13 mouse cellular contexts compared by ENCODE assay signal in the genomic region with DNA sequence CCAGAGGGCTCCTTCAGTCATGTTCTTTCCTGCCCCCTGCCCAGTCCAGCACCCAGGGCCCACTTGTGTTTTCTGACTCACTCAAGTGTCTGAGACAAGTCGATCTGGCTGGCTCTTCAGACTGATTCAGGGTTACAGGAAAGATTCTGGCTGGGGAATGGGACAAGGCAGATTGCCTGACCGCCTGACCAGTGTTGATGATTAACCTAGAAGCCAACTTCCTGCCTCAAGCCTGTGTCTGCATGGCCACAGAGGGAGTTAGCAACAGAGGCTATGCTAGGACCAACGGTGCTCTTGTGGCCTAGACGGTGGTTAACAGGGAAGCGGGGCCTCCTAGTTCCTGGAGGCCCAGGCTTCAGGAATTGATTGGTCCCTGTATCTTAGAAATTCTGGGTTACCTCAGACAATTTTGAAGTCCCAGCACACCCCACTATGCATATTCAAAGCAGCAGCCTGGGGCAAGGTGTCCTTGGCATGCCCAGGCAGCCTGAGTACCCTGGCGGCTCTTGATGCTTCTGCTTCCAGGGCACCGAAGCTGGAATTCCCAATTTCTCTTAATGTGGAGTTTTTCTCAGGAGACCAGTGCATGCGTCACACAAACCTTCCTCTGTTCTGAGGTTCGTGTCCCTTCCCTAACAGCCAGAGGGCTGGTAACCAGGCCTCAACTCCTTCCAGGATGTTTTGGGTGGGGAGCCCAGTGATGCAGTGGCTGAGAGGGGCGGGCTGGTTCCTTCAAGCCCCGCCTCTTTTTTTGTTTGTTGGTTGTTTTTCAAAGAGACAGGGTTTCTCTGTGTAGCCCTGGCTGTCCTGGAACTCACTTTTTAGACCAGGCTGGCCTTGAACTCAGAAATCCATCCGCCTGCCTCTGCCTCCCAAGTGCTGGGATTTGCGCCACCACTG. TPM values are rescaled to one million over a fixed set of nuclear protein-coding genes. Genes with fewer than 3 reads are reported as not detected.
A peak's percentile ranks its signal among the peaks of the same experiment; 100 is the strongest.
DNase-seq lines count a peak whose midpoint lies in the region; ATAC-seq and TF ChIP-seq lines count a peak whose summit lies in the region.
"Had no signal": no experiment of that assay in that cellular context is flagged by ENCODE, and none has a peak within 500 bp of the region (broad histone marks: within the 10 kb centered on the region; RNA-seq: fewer than 3 reads in every experiment).

No protein-coding gene starts in this region.

- H3K36me3 ChIP-seq in hindbrain, embryonic 12.5 days: peaks cover 52% of the 10 kb centered on the region
- H3K36me3 ChIP-seq in hindbrain, embryonic 14.5 days (replicated peaks; ENCODE audit: control insufficient read depth, insufficient read depth): peaks cover 50% of the 10 kb centered on the region
- peaks cover 40% of the 10 kb centered on the region for H3K36me3 ChIP-seq in intestine, postnatal 0 days (ENCODE audit: control insufficient read depth, insufficient read depth)
- H3K36me3 ChIP-seq in liver, adult 2 months (ENCODE audit: control insufficient read depth, insufficient read depth, low read length): peaks cover 10% of the 10 kb centered on the region; the same call in 1 of the 2 replicates
- peaks cover 27% of the 10 kb centered on the region for H3K36me3 ChIP-seq in stomach, embryonic 15.5 days

- DNase-seq in hindbrain, embryonic 14.5 days (ENCODE audit: low spot score): no peak
- peak; percentile 92 for DNase-seq in liver, adult 2 months (ENCODE audit: extremely low read depth, low read depth, low spot score)
- DNase-seq in left cerebral cortex, adult 8-10 months (ENCODE audit: low spot score in 2 of 2): no peak
- no peak for DNase-seq in thymus, postnatal 10 days (ENCODE audit: low spot score in 2 of 2)
- DNase-seq: thymus, postnatal 4 days had no signal

- H3K9me3 ChIP-seq in hindbrain, embryonic 12.5 days (replicated peaks): no peaks in the 10 kb centered on the region
- H3K9me3 ChIP-seq in hindbrain, embryonic 14.5 days (ENCODE audit: control insufficient read depth, low read length): no peaks in the 10 kb centered on the region
- no peaks in the 10 kb centered on the region for H3K9me3 ChIP-seq in intestine, postnatal 0 days (ENCODE audit: control insufficient read depth)
- no peaks in the 10 kb centered on the region for H3K9me3 ChIP-seq in stomach, embryonic 15.5 days

- WGBS in hindbrain, embryonic 12.5 days: 72% methylated on average over 13 of the region's 13 CpGs
- WGBS in hindbrain, embryonic 14.5 days: 70% methylated on average over 13 of the region's 13 CpGs
- 46% methylated on average over 13 of the region's 13 CpGs for WGBS in intestine, postnatal 0 days
- 34% methylated on average over 13 of the region's 13 CpGs for WGBS in liver, adult 2 months
- 67% methylated on average over 13 of the region's 13 CpGs for WGBS in stomach, embryonic 15.5 days

- no peak overlapping the region for H3K9ac ChIP-seq in hindbrain, embryonic 12.5 days
- H3K9ac ChIP-seq in hindbrain, embryonic 14.5 days: no peak overlapping the region
- H3K9ac ChIP-seq in intestine, postnatal 0 days (ENCODE audit: low read depth, low read length): 0 out of 2 replicates have a peak overlapping the region, but pooled peaks have one; percentile 17
- peak overlapping the region; percentile 55 for H3K9ac ChIP-seq in liver, adult 2 months (ENCODE audit: low read depth, low read length)
- H3K9ac ChIP-seq in stomach, embryonic 15.5 days: no peak overlapping the region

- H3K4me3 ChIP-seq in hindbrain, embryonic 12.5 days: no peak overlapping the region
- H3K4me3 ChIP-seq in hindbrain, embryonic 14.5 days (replicated peaks; ENCODE audit: low read length): no peak overlapping the region
- peak overlapping the region; percentile 2; the same call in 1 of the 2 replicates for H3K4me3 ChIP-seq in intestine, postnatal 0 days (ENCODE audit: low read depth, low read length)
- peak overlapping the region; percentile 38; the same call in 1 of the 2 replicates for H3K4me3 ChIP-seq in liver, adult 2 months (ENCODE audit: insufficient read depth, low read depth, low read length)
- no peak overlapping the region for H3K4me3 ChIP-seq in stomach, embryonic 15.5 days (replicated peaks)

- no peak for TF ChIP-seq CTCF in intestine, postnatal 0 days (IDR thresholded peaks at IDR 0.05; ENCODE audit: low read depth)
- TF ChIP-seq CTCF in liver, adult 2 months (IDR thresholded peaks at IDR 0.05; ENCODE audit: low read depth, low read length): 0 out of 2 replicates have a peak, but pooled peaks have one; percentile 0

- H3K79me2 ChIP-seq in liver, adult 2 months (ENCODE audit: control insufficient read depth, insufficient read depth, low read length): no peaks in the 10 kb centered on the region

- H3K27me3 ChIP-seq in hindbrain, embryonic 12.5 days: no peaks in the 10 kb centered on the region; the same call in 1 of the 2 replicates
- no peaks in the 10 kb centered on the region for H3K27me3 ChIP-seq in hindbrain, embryonic 14.5 days (ENCODE audit: control insufficient read depth, insufficient read depth, low read length)
- no peaks in the 10 kb centered on the region for H3K27me3 ChIP-seq in intestine, postnatal 0 days (replicated peaks; ENCODE audit: control insufficient read depth, insufficient read depth, low read length)
- H3K27me3 ChIP-seq in liver, adult 2 months (ENCODE audit: control insufficient read depth, insufficient read depth, low read length): no peaks in the 10 kb centered on the region
- no peaks in the 10 kb centered on the region for H3K27me3 ChIP-seq in stomach, embryonic 15.5 days (replicated peaks)
- H3K27me3 ChIP-seq: CH12.LX had no signal

- 0 out of 2 replicates have a peak, but pooled peaks have one; percentile 27 for TF ChIP-seq POLR2A in liver, adult 2 months (IDR thresholded peaks at IDR 0.05; ENCODE audit: extremely low read depth, insufficient read depth, low read length)

- peaks cover 9% of the 10 kb centered on the region for H3K4me1 ChIP-seq in hindbrain, embryonic 12.5 days
- H3K4me1 ChIP-seq in hindbrain, embryonic 14.5 days (replicated peaks; ENCODE audit: control insufficient read depth, insufficient read depth, low read length): 0 out of 2 replicates have a peak, but pooled peaks cover 5% of the 10 kb centered on the region
- no peaks in the 10 kb centered on the region; the same call in 1 of the 2 replicates for H3K4me1 ChIP-seq in intestine, postnatal 0 days (replicated peaks; ENCODE audit: control insufficient read depth, insufficient read depth, low read length)
- peaks cover 12% of the 10 kb centered on the region for H3K4me1 ChIP-seq in liver, adult 2 months (ENCODE audit: control insufficient read depth, insufficient read depth, low read length)
- peaks cover 5% of the 10 kb centered on the region; the same call in 1 of the 2 replicates for H3K4me1 ChIP-seq in stomach, embryonic 15.5 days

- H3K4me2 ChIP-seq in hindbrain, embryonic 12.5 days (replicated peaks): no peak overlapping the region
- H3K4me2 ChIP-seq in hindbrain, embryonic 14.5 days (replicated peaks): no peak overlapping the region
- peak overlapping the region; percentile 48 for H3K4me2 ChIP-seq in intestine, postnatal 0 days (replicated peaks; ENCODE audit: low read depth)
- no peak overlapping the region for H3K4me2 ChIP-seq in stomach, embryonic 15.5 days

- H3K27ac ChIP-seq in hindbrain, embryonic 12.5 days: peak overlapping the region; percentile 35; the same call in 1 of the 2 replicates
- no peak overlapping the region for H3K27ac ChIP-seq in hindbrain, embryonic 14.5 days
- peak overlapping the region; percentile 88 for H3K27ac ChIP-seq in intestine, postnatal 0 days (ENCODE audit: low read depth, low read length)
- peak overlapping the region; percentile 73 for H3K27ac ChIP-seq in liver, adult 2 months (replicated peaks; ENCODE audit: insufficient read depth, low read depth, low read length)
- H3K27ac ChIP-seq in stomach, embryonic 15.5 days: peak overlapping the region; percentile 78

- ATAC-seq in hindbrain, embryonic 12.5 days (ENCODE audit: low FRiP score): no peak
- no peak for ATAC-seq in hindbrain, embryonic 14.5 days (ENCODE audit: low FRiP score)
- peak; percentile 70 for ATAC-seq in intestine, postnatal 0 days
- peak; percentile 64 for ATAC-seq in stomach, embryonic 15.5 days (ENCODE audit: insufficient read depth, low FRiP score, low read depth)
- ATAC-seq in inflammation-experienced regulatory T-cells, adult 6 months: no peak

RNA-seq across cellular contexts. Expression of gene Galr3, which starts 10.0 kb away (rescaled TPM):
- polyA plus RNA-seq in hindbrain, embryonic 12.5 days (2016; fragmentation: Nextera tagmentation; extraction: Ambion mirVana): not detected in 2 replicates
- polyA plus RNA-seq in hindbrain, embryonic 14.5 days (2014; fragmentation: Nextera tagmentation; extraction: Ambion mirVana): not detected in 2 replicates
- 2.2 and 2.6 TPM in 2 replicates for polyA plus RNA-seq in intestine, postnatal 0 days (2015; fragmentation: Nextera tagmentation; extraction: Ambion mirVana)
- total RNA-seq in liver, adult 2 months (2014; rRNA removed): not detected in 2 replicates
- polyA plus RNA-seq in liver, adult 2 months (2012; rRNA removed): 0.09 TPM in 1 of 2 replicates, not detected in the other
- polyA plus RNA-seq in stomach, embryonic 15.5 days (2015; fragmentation: Nextera tagmentation; extraction: Ambion mirVana): 0.68 and 0.89 TPM in 2 replicates
- total RNA-seq in left cerebral cortex, adult 8-10 months (2022): under 1 TPM in 3 of 4 experiments, not detected in 1; 0.30 to 0.72 (median 0.37) TPM
- not detected for polyA plus RNA-seq in inflammation-experienced regulatory T-cells, adult 6 months (2017; shearing (Covaris generic))
- total RNA-seq: left cerebral cortex, postnatal 36 days had no signal
- polyA plus RNA-seq: forebrain, embryonic 11.5 days; heart, postnatal 0 days had no signal

RNA-seq across cellular contexts. Expression of gene Ankrd54, which starts 11.0 kb away (rescaled TPM):
- 56.8 and 60.3 TPM in 2 replicates for polyA plus RNA-seq in hindbrain, embryonic 12.5 days (2016; fragmentation: Nextera tagmentation; extraction: Ambion mirVana)
- 42.2 and 53.1 TPM in 2 replicates for polyA plus RNA-seq in hindbrain, embryonic 14.5 days (2014; fragmentation: Nextera tagmentation; extraction: Ambion mirVana)
- 44.1 and 48.8 TPM in 2 replicates for polyA plus RNA-seq in intestine, postnatal 0 days (2015; fragmentation: Nextera tagmentation; extraction: Ambion mirVana)
- total RNA-seq in liver, adult 2 months (2014; rRNA removed): 5.1 and 6.4 TPM in 2 replicates
- 22.5 and 27.1 TPM in 2 replicates for polyA plus RNA-seq in liver, adult 2 months (2012; rRNA removed)
- 49.7 and 51.8 TPM in 2 replicates for polyA plus RNA-seq in stomach, embryonic 15.5 days (2015; fragmentation: Nextera tagmentation; extraction: Ambion mirVana)
- total RNA-seq in left cerebral cortex, adult 8-10 months (2022): 10 to 100 TPM; 16.5 to 20.1 (median 18.4) TPM
- polyA plus RNA-seq in inflammation-experienced regulatory T-cells, adult 6 months (2017; shearing (Covaris generic)): 10 to 100 TPM in 1 of 3 experiments, 1 to 10 TPM in 2; 5.5 to 10.8 (median 9.2) TPM

RNA-seq across cellular contexts. Expression of gene Eif3l, which starts 23.3 kb away (rescaled TPM):
- polyA plus RNA-seq in hindbrain, embryonic 12.5 days (2016; fragmentation: Nextera tagmentation; extraction: Ambion mirVana): 190 and 196 TPM in 2 replicates
- polyA plus RNA-seq in hindbrain, embryonic 14.5 days (2014; fragmentation: Nextera tagmentation; extraction: Ambion mirVana): 170 and 177 TPM in 2 replicates
- polyA plus RNA-seq in intestine, postnatal 0 days (2015; fragmentation: Nextera tagmentation; extraction: Ambion mirVana): 97.0 and 100 TPM in 2 replicates
- 82.1 and 94.2 TPM in 2 replicates for total RNA-seq in liver, adult 2 months (2014; rRNA removed)
- polyA plus RNA-seq in liver, adult 2 months (2012; rRNA removed): 98.3 and 103 TPM in 2 replicates
- polyA plus RNA-seq in stomach, embryonic 15.5 days (2015; fragmentation: Nextera tagmentation; extraction: Ambion mirVana): 200 and 222 TPM in 2 replicates
- total RNA-seq in left cerebral cortex, adult 8-10 months (2022): 10 to 100 TPM; 73.8 to 77.0 (median 75.3) TPM
- polyA plus RNA-seq in inflammation-experienced regulatory T-cells, adult 6 months (2017; shearing (Covaris generic)): 100 to 1,000 TPM; 224 to 286 (median 240) TPM

RNA-seq across cellular contexts. Expression of gene H1f0, which starts 23.5 kb away (rescaled TPM):
- polyA plus RNA-seq in hindbrain, embryonic 12.5 days (2016; fragmentation: Nextera tagmentation; extraction: Ambion mirVana): 456 and 488 TPM in 2 replicates
- polyA plus RNA-seq in hindbrain, embryonic 14.5 days (2014; fragmentation: Nextera tagmentation; extraction: Ambion mirVana): 74.8 and 75.7 TPM in 2 replicates
- polyA plus RNA-seq in intestine, postnatal 0 days (2015; fragmentation: Nextera tagmentation; extraction: Ambion mirVana): 298 and 319 TPM in 2 replicates
- total RNA-seq in liver, adult 2 months (2014; rRNA removed): 64.2 and 82.1 TPM in 2 replicates
- polyA plus RNA-seq in liver, adult 2 months (2012; rRNA removed): 68.0 and 79.0 TPM in 2 replicates
- 546 and 587 TPM in 2 replicates for polyA plus RNA-seq in stomach, embryonic 15.5 days (2015; fragmentation: Nextera tagmentation; extraction: Ambion mirVana)
- total RNA-seq in left cerebral cortex, adult 8-10 months (2022): 10 to 100 TPM; 84.9 to 94.2 (median 89.5) TPM
- polyA plus RNA-seq in inflammation-experienced regulatory T-cells, adult 6 months (2017; shearing (Covaris generic)): 10 to 100 TPM; 31.0 to 52.3 (median 36.9) TPM

RNA-seq across cellular contexts. Expression of gene Micall1, which starts 57.0 kb away (rescaled TPM):
- 12.4 and 16.3 TPM in 2 replicates for polyA plus RNA-seq in hindbrain, embryonic 12.5 days (2016; fragmentation: Nextera tagmentation; extraction: Ambion mirVana)
- 12.9 and 14.3 TPM in 2 replicates for polyA plus RNA-seq in hindbrain, embryonic 14.5 days (2014; fragmentation: Nextera tagmentation; extraction: Ambion mirVana)
- polyA plus RNA-seq in intestine, postnatal 0 days (2015; fragmentation: Nextera tagmentation; extraction: Ambion mirVana): 3.7 and 5.0 TPM in 2 replicates
- 3.0 and 3.3 TPM in 2 replicates for total RNA-seq in liver, adult 2 months (2014; rRNA removed)
- 6.2 and 8.9 TPM in 2 replicates for polyA plus RNA-seq in liver, adult 2 months (2012; rRNA removed)
- polyA plus RNA-seq in stomach, embryonic 15.5 days (2015; fragmentation: Nextera tagmentation; extraction: Ambion mirVana): 11.5 and 11.9 TPM in 2 replicates
- 10 to 100 TPM; 28.9 to 32.0 (median 30.4) TPM for total RNA-seq in left cerebral cortex, adult 8-10 months (2022)
- 10 to 100 TPM in 2 of 3 experiments, 1 to 10 TPM in 1; 7.0 to 20.8 (median 13.3) TPM for polyA plus RNA-seq in inflammation-experienced regulatory T-cells, adult 6 months (2017; shearing (Covaris generic))

Comparison
In these comparisons a context has a peak if more than half of its experiments do, and no peak if none do; other contexts are left out.
1. ATAC-seq: peak in intestine, postnatal 0 days (single experiment) and stomach, embryonic 15.5 days (single experiment); none in hindbrain, embryonic 12.5 days (single experiment), hindbrain, embryonic 14.5 days (single experiment) and inflammation-experienced regulatory T-cells, adult 6 months (single experiment).
2. H3K4me3 ChIP-seq: peak in intestine, postnatal 0 days (single experiment) and liver, adult 2 months (single experiment); none in hindbrain, embryonic 12.5 days (single experiment), hindbrain, embryonic 14.5 days (single experiment) and stomach, embryonic 15.5 days (single experiment).
3. H3K9ac ChIP-seq: peak in intestine, postnatal 0 days (single experiment) and liver, adult 2 months (single experiment); none in hindbrain, embryonic 12.5 days (single experiment), hindbrain, embryonic 14.5 days (single experiment) and stomach, embryonic 15.5 days (single experiment).